Mouse (Mus musculus) kidney, postnatal 14 days (tissue): ENCODE results near the gene Pom121.

Experiments used
- DNase-seq: peaks from one replicate; pipeline ENCODE4 v3.0.0; 2022; ENCODE audit warnings: mixed read lengths

Gene Pom121

DNA sequence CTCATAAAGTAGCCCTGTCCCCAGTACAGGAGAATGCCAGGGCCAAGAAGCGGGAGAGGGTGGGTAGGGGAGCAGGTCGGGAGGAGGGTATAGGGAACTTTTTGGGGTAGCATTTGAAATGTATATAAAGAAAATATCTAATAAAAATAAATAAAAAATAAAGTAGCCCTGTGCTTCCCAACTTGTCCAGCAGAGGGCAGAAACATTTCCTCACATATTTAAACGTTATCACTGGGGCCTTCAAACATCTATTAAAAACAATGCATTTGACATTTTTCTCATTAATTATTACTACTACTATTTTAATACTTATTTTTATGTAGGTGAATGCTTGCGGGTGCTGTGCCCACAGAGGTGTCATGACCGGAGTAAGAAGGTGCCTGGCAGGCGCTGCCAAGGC is 26.5 kb downstream of the Pom121 start:
- no peak for DNase-seq

- DNase-seq: peak; percentile 39
These were observed 30.8 kb downstream of the Pom121 start for GRCm38 (mm10) chr5:135363540-135363939.

DNA sequence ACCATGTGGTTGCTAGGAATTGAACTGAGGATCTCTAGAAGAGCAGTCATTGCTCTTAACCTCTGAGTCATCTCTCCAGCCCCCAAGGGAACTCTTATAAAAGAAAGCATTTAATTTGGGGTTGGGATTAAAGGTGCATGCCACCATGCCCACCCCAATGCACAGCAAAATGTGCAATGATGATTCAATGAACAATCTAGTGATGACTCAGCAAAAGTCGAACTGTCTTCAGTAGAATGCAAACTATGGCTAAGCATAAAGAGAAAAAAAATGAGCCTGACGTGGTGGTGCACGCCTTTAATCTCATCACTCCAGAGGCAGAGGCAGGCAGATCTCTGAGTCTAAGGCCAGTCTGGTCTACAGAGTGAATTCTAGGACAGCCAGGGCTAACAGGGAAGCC is 31.8 kb downstream of the Pom121 start:
- DNase-seq: no peak

DNA sequence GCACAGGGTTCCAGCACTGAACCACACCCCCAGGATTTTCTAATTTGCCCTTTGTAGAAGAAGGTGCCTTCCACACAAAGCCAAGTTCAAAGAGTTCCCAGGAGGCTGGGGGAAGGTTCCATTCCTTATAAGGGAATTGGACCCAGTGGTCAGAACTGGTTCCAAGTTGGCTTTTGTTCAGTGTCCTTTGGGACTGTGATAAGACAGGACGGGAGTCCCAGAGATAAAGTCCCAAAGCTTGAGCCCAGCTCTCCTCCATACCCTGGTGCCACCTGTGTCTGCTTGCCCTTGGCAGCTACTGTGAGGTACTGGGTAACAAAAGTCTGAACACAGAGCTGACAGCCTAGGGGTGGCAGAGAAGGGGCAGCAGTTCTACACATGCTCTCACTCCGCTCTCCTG is 34.6 kb downstream of the Pom121 start:
- no peak for DNase-seq

- DNase-seq: peak; percentile 50
These were observed 36.8 kb downstream of the Pom121 start for GRCm38 (mm10) chr5:135357556-135357955.

DNA sequence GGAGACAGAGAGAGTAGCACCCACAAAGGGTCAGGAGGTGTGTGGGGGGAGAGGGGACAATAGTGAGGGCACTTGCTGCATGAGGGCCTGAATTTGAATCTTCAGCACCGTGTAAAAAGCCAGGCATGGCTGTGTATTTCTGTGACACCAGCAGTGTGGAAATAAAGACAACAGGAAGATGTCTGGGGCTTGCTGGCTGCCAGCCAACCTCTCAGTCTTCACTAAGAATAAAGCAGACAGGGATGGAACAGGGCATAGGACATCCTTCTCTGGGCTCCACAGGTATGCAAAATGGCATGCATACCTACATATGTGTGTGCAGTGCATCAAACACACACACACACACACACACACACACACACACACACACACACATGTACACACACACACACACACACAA is 38.3 kb downstream of the Pom121 start:
- no peak for DNase-seq

GRCm38 (mm10) chr5:135353564-135353963 is 40.8 kb downstream of the Pom121 start:
- DNase-seq: no peak

- DNase-seq: no peak
These were observed 41.4 kb downstream of the Pom121 start, which contains the start of gene Trim50 for GRCm38 (mm10) chr5:135352995-135353394. Gene Trim50, plus strand, starts transcription at chr5:135353295.

GRCm38 (mm10) chr5:135351606-135352005 is 42.7 kb downstream of the Pom121 start:
- DNase-seq: no peak

GRCm38 (mm10) chr5:135349862-135350261 is 44.5 kb downstream of the Pom121 start, which contains the start of gene Fkbp6:
Gene Fkbp6, minus strand, starts transcription at chr5:135350044.
- no peak for DNase-seq

DNA sequence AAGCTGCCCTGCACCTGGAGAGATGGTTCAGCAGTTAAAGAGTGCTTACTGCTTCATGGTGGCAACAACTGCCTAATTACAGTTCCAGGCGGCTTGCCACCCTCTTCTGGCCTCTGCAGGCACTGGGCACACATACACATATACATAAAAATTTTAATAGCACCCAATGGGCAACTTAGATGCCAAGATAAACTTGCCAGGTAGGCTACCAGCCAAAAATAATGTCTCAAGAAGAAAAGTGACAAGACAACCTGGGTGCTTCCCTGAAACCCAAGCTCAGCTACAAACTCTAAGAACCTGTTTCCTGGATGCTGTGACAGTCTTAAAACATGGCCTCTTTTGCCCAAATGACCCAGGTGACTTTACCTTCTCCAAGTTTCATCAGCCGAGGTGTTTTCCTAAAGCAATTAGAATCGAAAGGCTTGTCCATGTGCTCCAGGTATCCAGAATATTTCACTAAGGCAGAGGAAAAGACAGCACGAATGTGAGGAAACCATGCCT is 46.8 kb downstream of the Pom121 start:
- DNase-seq: no peak

DNA sequence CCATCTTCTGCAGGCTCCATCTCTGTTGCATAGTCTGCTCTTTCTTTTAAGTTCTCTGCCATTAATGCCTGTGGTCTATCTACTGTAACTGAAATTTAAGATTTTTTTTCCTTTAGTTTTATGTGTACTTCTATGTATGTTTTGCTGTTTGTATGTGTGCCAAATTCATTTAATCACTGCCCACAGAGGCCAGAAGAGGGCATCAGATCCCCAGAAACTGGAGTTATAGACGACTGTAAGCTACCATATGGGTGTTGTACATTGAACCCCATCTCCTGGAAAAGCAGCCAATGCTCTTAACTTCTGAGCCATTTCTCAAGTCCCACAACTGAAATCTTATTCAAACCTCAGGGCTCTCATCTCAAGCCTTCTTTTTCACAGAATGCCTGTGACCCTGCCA is 47.9 kb downstream of the Pom121 start:
- no peak for DNase-seq

DNA sequence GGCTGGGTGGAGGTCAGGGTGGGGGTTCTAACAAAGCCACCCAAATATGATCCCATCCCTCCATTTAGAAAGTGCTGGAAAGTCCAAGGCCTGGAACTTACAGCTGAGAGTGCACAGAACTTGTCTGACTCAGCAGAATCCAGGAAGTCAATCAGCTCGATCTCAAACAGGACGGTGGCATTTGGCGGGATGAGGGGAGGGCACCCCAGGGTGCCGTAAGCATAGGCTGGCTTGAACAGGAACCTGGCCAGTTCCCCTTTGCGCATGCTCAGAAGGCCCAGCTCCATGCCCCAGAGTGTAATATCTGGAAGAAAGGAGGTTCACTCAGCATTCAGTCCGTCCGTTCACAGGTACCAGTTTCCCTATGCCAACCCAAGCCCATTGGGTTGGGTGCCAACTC is 48.4 kb downstream of the Pom121 start:
- no peak for DNase-seq

GRCm38 (mm10) chr5:135337575-135337974 is 56.8 kb downstream of the Pom121 start:
- peak; percentile 49 for DNase-seq

- DNase-seq: no peak
These were observed 63.2 kb downstream of the Pom121 start for GRCm38 (mm10) chr5:135331161-135331560.

- no peak for DNase-seq
These were observed 64.1 kb downstream of the Pom121 start for GRCm38 (mm10) chr5:135330201-135330600.

DNA sequence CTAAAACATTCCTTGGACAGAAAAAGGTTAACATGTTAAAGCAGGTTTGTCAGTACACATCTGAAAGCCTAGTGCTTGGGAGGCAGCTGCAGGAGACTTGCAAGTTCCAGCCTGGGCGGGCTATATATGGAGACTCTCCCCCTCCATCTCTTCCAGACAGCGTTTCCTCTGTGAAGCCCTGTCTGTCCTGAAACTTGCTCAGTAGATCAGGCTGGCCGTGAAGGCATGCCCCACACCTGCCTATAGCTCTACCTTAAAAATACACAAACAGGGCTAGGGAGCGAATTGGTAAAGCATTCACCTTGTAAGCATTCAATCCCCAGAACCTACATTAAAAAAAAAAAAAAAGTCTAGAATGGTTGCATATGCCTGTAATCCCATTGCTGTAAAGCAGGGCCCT is 64.9 kb downstream of the Pom121 start:
- DNase-seq: no peak
